9 mouse cellular contexts compared by ENCODE assay signal in the genomic region with DNA sequence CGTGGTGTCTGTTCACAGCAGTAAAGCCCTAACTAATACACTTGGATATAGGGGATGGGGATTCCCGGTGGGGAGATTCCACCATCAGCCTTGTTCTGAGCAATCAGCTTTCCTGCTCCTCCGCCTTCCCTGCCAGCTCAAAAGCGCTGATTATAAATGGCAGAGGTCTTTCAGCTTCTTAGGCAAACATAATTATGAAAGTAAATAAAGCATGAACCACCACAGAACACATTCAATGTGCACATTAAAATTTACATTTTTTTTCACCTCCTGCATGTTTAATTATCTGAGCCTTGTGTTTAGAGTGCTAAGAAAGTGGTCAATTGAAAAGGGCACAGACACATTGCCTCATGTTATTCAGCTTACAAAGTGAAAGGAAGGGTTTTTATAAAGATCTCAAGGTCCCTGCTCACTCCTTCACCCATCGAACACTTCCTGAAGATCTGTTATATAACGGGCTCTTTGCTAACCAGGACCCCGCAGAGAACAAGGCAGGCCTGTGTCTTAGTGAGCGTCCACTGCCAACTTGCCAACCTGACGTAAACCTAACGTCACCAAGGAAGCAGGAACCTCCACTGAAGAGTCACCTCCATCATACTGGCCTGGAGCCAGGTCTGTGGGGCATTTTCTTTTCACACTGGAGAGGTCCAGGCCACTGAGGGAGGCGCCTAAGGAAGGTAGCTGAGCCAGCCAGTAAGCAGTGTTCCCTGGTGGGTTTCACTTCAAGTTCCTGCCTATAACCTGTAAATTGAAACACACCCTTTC.
DNase-seq lines count a peak whose midpoint lies in the region; ATAC-seq and TF ChIP-seq lines count a peak whose summit lies in the region.
"Had no signal": no experiment of that assay in that cellular context is flagged by ENCODE, and none has a peak within 500 bp of the region (broad histone marks: within the 10 kb centered on the region; RNA-seq: fewer than 3 reads in every experiment).

No protein-coding gene starts in this region.

- DNase-seq in lung, embryonic 14.5 days, result peak; percentile 61
- no peak for DNase-seq in lung, adult 2 months
- peak; percentile 79 for DNase-seq in brain, embryonic 14.5 days (ENCODE audit: low read depth)
- no peak for DNase-seq in layer of hippocampus, adult 9-10 months (ENCODE audit: low spot score)
- DNase-seq in gastrocnemius, postnatal 14 days, result no peak

- no peak for ATAC-seq in lung, embryonic 14.5 days (ENCODE audit: insufficient read depth)
- ATAC-seq in hindbrain, embryonic 15.5 days (ENCODE audit: low FRiP score, low read depth), result no peak
- ATAC-seq in neural tube, embryonic 15.5 days (ENCODE audit: low FRiP score), result no peak

- no peak for TF ChIP-seq POLR2A in lung, adult 2 months (IDR thresholded peaks at IDR 0.05; ENCODE audit: borderline replicate concordance, extremely low read depth, low read depth, low read length)
- TF ChIP-seq POLR2A in brain, embryonic 14.5 days (IDR thresholded peaks at IDR 0.05; ENCODE audit: borderline replicate concordance, extremely low read depth, insufficient read depth, insufficient read length, poor library complexity, severe bottlenecking), result no peak

- H3K27me3 ChIP-seq in lung, embryonic 14.5 days (ENCODE audit: insufficient read depth, low read length), result no peaks in the 10 kb centered on the region
- no peaks in the 10 kb centered on the region for H3K27me3 ChIP-seq in hindbrain, embryonic 15.5 days
- no peaks in the 10 kb centered on the region for H3K27me3 ChIP-seq in neural tube, embryonic 15.5 days (replicated peaks)
- H3K27me3 ChIP-seq: embryonic facial prominence, embryonic 12.5 days; kidney, embryonic 15.5 days had no signal

- 68% methylated on average over 11 of the region's 11 CpGs for WGBS in lung, embryonic 14.5 days
- WGBS in lung, adult 2 months, result 60% methylated on average over 11 of the region's 11 CpGs
- WGBS in hindbrain, embryonic 15.5 days, result 61% methylated on average over 11 of the region's 11 CpGs
- WGBS in neural tube, embryonic 15.5 days, result 55% methylated on average over 11 of the region's 11 CpGs

- no peaks in the 10 kb centered on the region for H3K4me1 ChIP-seq in lung, embryonic 14.5 days (ENCODE audit: insufficient read depth)
- no peaks in the 10 kb centered on the region for H3K4me1 ChIP-seq in lung, adult 2 months (ENCODE audit: control insufficient read depth, insufficient read depth, low read length)
- peaks cover 25% of the 10 kb centered on the region for H3K4me1 ChIP-seq in hindbrain, embryonic 15.5 days (replicated peaks)
- peaks cover 27% of the 10 kb centered on the region for H3K4me1 ChIP-seq in neural tube, embryonic 15.5 days

- intact Hi-C loops in gastrocnemius, postnatal 14 days (cut with DNase I; ENCODE audit: low total_unique reads), result loop anchor here (10.0 kb wide), 1 partner anchor 107 kb away; the partner anchor contains the start of gene Sstr2

- TF ChIP-seq CTCF in lung, embryonic 14.5 days (IDR thresholded peaks at IDR 0.05; ENCODE audit: low read depth), result no peak
- no peak for TF ChIP-seq CTCF in lung, adult 2 months (IDR thresholded peaks at IDR 0.05; ENCODE audit: insufficient read depth, low read length)
- TF ChIP-seq CTCF in brain, embryonic 14.5 days (IDR thresholded peaks at IDR 0.05; ENCODE audit: borderline replicate concordance, extremely low read depth, insufficient read depth, insufficient read length), result no peak

- no peak overlapping the region for H3K27ac ChIP-seq in lung, embryonic 14.5 days (ENCODE audit: low read depth)
- 0 out of 2 replicates have a peak overlapping the region, but pooled peaks have one; percentile 10 for H3K27ac ChIP-seq in hindbrain, embryonic 15.5 days (replicated peaks)
- 0 out of 2 replicates have a peak overlapping the region, but pooled peaks have one; percentile 23 for H3K27ac ChIP-seq in neural tube, embryonic 15.5 days (replicated peaks)
- H3K27ac ChIP-seq: embryonic facial prominence, embryonic 12.5 days; kidney, embryonic 15.5 days had no signal

- no peaks in the 10 kb centered on the region for H3K9me3 ChIP-seq in lung, embryonic 14.5 days (ENCODE audit: low read depth, low read length)
- H3K9me3 ChIP-seq in hindbrain, embryonic 15.5 days, result no peaks in the 10 kb centered on the region
- H3K9me3 ChIP-seq in neural tube, embryonic 15.5 days (replicated peaks), result no peaks in the 10 kb centered on the region
- H3K9me3 ChIP-seq: embryonic facial prominence, embryonic 12.5 days; kidney, embryonic 15.5 days had no signal

- H3K4me3 ChIP-seq in lung, embryonic 14.5 days (ENCODE audit: low read depth, low read length), result no peak overlapping the region
- H3K4me3 ChIP-seq in lung, adult 2 months (replicated peaks; ENCODE audit: extremely low read depth, low read depth, low read length), result no peak overlapping the region
- no peak overlapping the region for H3K4me3 ChIP-seq in hindbrain, embryonic 15.5 days
- H3K4me3 ChIP-seq in neural tube, embryonic 15.5 days (replicated peaks), result no peak overlapping the region
- H3K4me3 ChIP-seq: embryonic facial prominence, embryonic 12.5 days; kidney, embryonic 15.5 days had no signal

- no peaks in the 10 kb centered on the region for H3K36me3 ChIP-seq in lung, embryonic 14.5 days (ENCODE audit: insufficient read depth)
- H3K36me3 ChIP-seq in hindbrain, embryonic 15.5 days, result no peaks in the 10 kb centered on the region
- no peaks in the 10 kb centered on the region for H3K36me3 ChIP-seq in neural tube, embryonic 15.5 days
- H3K36me3 ChIP-seq: embryonic facial prominence, embryonic 12.5 days; kidney, embryonic 15.5 days had no signal

- no peak overlapping the region for H3K4me2 ChIP-seq in lung, embryonic 14.5 days
- H3K4me2 ChIP-seq in hindbrain, embryonic 15.5 days, result no peak overlapping the region
- no peak overlapping the region for H3K4me2 ChIP-seq in neural tube, embryonic 15.5 days
- H3K4me2 ChIP-seq: embryonic facial prominence, embryonic 12.5 days; kidney, embryonic 15.5 days had no signal

- H3K9ac ChIP-seq in lung, embryonic 14.5 days, result no peak overlapping the region
- no peak overlapping the region for H3K9ac ChIP-seq in hindbrain, embryonic 15.5 days
- H3K9ac ChIP-seq in neural tube, embryonic 15.5 days (replicated peaks), result no peak overlapping the region
- H3K9ac ChIP-seq: embryonic facial prominence, embryonic 12.5 days; kidney, embryonic 15.5 days had no signal

Comparison
In these comparisons a context has a peak if more than half of its experiments do, and no peak if none do; other contexts are left out.
1. DNase-seq: peak in lung, embryonic 14.5 days (single experiment) and brain, embryonic 14.5 days (single experiment); none in lung, adult 2 months (single experiment), layer of hippocampus, adult 9-10 months (single experiment) and gastrocnemius, postnatal 14 days (single experiment).